ENCODE assay signal across 17 mouse cellular contexts in the genomic region with DNA sequence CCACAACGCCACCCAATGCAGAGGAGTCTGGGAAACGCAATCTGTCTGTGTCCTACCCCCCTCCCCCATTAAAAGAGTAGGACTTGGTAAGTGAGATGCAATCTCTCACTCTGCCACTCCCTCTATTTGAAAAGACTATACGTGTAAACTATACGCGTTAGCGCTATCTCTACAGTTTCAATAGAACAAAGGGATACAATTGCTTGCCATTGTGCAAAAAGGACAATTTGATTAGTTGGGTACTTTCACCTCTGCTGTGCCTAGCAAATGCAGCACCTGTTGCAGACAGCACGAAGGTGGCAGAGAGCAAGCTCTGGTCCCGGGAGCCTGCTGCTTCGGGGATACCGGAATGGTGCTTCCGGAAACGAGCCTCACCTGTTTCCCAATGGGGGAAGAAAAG.
DNase-seq lines count a peak whose midpoint lies in the region; ATAC-seq lines count a peak whose summit lies in the region.
"Had no signal": no experiment of that assay in that cellular context is flagged by ENCODE, and none has a peak within 500 bp of the region (broad histone marks: within the 10 kb centered on the region; RNA-seq: fewer than 3 reads in every experiment).

No protein-coding gene starts in this region.

- ATAC-seq in midbrain, embryonic 16.5 days: 0 out of 2 replicates have a peak, but pooled peaks have one; percentile 13
- ATAC-seq in midbrain, embryonic 13.5 days: no peak
- ATAC-seq in forebrain, embryonic 14.5 days: no peak
- no peak for ATAC-seq in limb, embryonic 13.5 days (ENCODE audit: low FRiP score, low read depth)
- ATAC-seq: CD4-positive, CD25-positive, alpha-beta regulatory T cell, adult 4 months; liver, embryonic 12.5 days had no signal

- H3K27me3 ChIP-seq in midbrain, embryonic 16.5 days (ENCODE audit: control insufficient read depth, insufficient read depth, low read depth, low read length): no peaks in the 10 kb centered on the region
- H3K27me3 ChIP-seq in midbrain, embryonic 13.5 days: no peaks in the 10 kb centered on the region
- no peaks in the 10 kb centered on the region for H3K27me3 ChIP-seq in forebrain, embryonic 14.5 days (replicated peaks; ENCODE audit: control insufficient read depth, insufficient read depth, low read length)
- H3K27me3 ChIP-seq in limb, embryonic 13.5 days: no peaks in the 10 kb centered on the region
- H3K27me3 ChIP-seq: embryonic facial prominence, embryonic 13.5 days; heart, embryonic 12.5 days; liver, embryonic 12.5 days; lung, embryonic 15.5 days had no signal

- 0 out of 2 replicates have a peak overlapping the region, but pooled peaks have one; percentile 3 for H3K4me2 ChIP-seq in midbrain, embryonic 16.5 days (ENCODE audit: low read length)
- H3K4me2 ChIP-seq in midbrain, embryonic 13.5 days (replicated peaks): no peak overlapping the region
- H3K4me2 ChIP-seq in forebrain, embryonic 14.5 days (ENCODE audit: low read length): peak overlapping the region; percentile 33; the same call in 1 of the 2 replicates
- peak overlapping the region; percentile 41 for H3K4me2 ChIP-seq in limb, embryonic 13.5 days (replicated peaks)
- H3K4me2 ChIP-seq: heart, embryonic 12.5 days; liver, embryonic 12.5 days had no signal

- H3K4me3 ChIP-seq in midbrain, embryonic 16.5 days (ENCODE audit: low read depth, low read length): no peak overlapping the region
- H3K4me3 ChIP-seq in midbrain, embryonic 13.5 days (replicated peaks): no peak overlapping the region
- H3K4me3 ChIP-seq in forebrain, embryonic 14.5 days (ENCODE audit: low read depth, low read length): no peak overlapping the region
- no peak overlapping the region for H3K4me3 ChIP-seq in limb, embryonic 13.5 days
- H3K4me3 ChIP-seq: embryonic facial prominence, embryonic 13.5 days; heart, embryonic 12.5 days; liver, embryonic 12.5 days; lung, embryonic 15.5 days; megakaryocyte, embryonic 14.5 days; myocyte had no signal

- H3K36me3 ChIP-seq in midbrain, embryonic 16.5 days (ENCODE audit: control insufficient read depth, insufficient read depth, low read length): no peaks in the 10 kb centered on the region
- H3K36me3 ChIP-seq in midbrain, embryonic 13.5 days: no peaks in the 10 kb centered on the region
- H3K36me3 ChIP-seq in forebrain, embryonic 14.5 days (ENCODE audit: control insufficient read depth, insufficient read depth, low read length): no peaks in the 10 kb centered on the region
- no peaks in the 10 kb centered on the region for H3K36me3 ChIP-seq in limb, embryonic 13.5 days
- H3K36me3 ChIP-seq: embryonic facial prominence, embryonic 13.5 days; heart, embryonic 12.5 days; liver, embryonic 12.5 days; lung, embryonic 15.5 days had no signal

- no peak overlapping the region for H3K9ac ChIP-seq in midbrain, embryonic 16.5 days (ENCODE audit: low read depth, low read length)
- H3K9ac ChIP-seq in midbrain, embryonic 13.5 days (replicated peaks): no peak overlapping the region
- H3K9ac ChIP-seq in forebrain, embryonic 14.5 days (ENCODE audit: low read length): no peak overlapping the region
- H3K9ac ChIP-seq in limb, embryonic 13.5 days: no peak overlapping the region
- H3K9ac ChIP-seq: embryonic facial prominence, embryonic 13.5 days; heart, embryonic 12.5 days; liver, embryonic 12.5 days; lung, embryonic 15.5 days had no signal

- whole genome bisulfite sequencing in midbrain, embryonic 16.5 days: 63% methylated on average over 12 of the region's 12 CpGs
- 65% methylated on average over 12 of the region's 12 CpGs for WGBS in midbrain, embryonic 13.5 days
- 46% methylated on average over 12 of the region's 12 CpGs for WGBS in forebrain, embryonic 14.5 days
- WGBS in limb, embryonic 13.5 days: 58% methylated on average over 12 of the region's 12 CpGs

- no peaks in the 10 kb centered on the region for H3K9me3 ChIP-seq in midbrain, embryonic 16.5 days (replicated peaks; ENCODE audit: control insufficient read depth, low read length, poor library complexity, severe bottlenecking)
- no peaks in the 10 kb centered on the region for H3K9me3 ChIP-seq in midbrain, embryonic 13.5 days
- H3K9me3 ChIP-seq in forebrain, embryonic 14.5 days (replicated peaks; ENCODE audit: control insufficient read depth, low read length): no peaks in the 10 kb centered on the region
- no peaks in the 10 kb centered on the region for H3K9me3 ChIP-seq in limb, embryonic 13.5 days
- H3K9me3 ChIP-seq: embryonic facial prominence, embryonic 13.5 days; heart, embryonic 12.5 days; liver, embryonic 12.5 days; lung, embryonic 15.5 days had no signal

- 0 out of 2 replicates have a peak overlapping the region, but pooled peaks have one; percentile 33 for H3K27ac ChIP-seq in midbrain, embryonic 16.5 days (ENCODE audit: low read length)
- H3K27ac ChIP-seq in midbrain, embryonic 13.5 days: no peak overlapping the region
- H3K27ac ChIP-seq in forebrain, embryonic 14.5 days (ENCODE audit: low read depth, low read length): peak overlapping the region; percentile 84
- peak overlapping the region; percentile 44; the same call in 1 of the 2 replicates for H3K27ac ChIP-seq in limb, embryonic 13.5 days
- H3K27ac ChIP-seq: liver, embryonic 12.5 days; lung, embryonic 15.5 days had no signal

- peaks cover 10% of the 10 kb centered on the region for H3K4me1 ChIP-seq in midbrain, embryonic 16.5 days (ENCODE audit: control insufficient read depth, insufficient read depth, low read length)
- H3K4me1 ChIP-seq in midbrain, embryonic 13.5 days (replicated peaks): peaks cover 17% of the 10 kb centered on the region
- H3K4me1 ChIP-seq in forebrain, embryonic 14.5 days (ENCODE audit: control insufficient read depth, insufficient read depth, low read length): peaks cover 12% of the 10 kb centered on the region; the same call in 1 of the 2 replicates
- H3K4me1 ChIP-seq in limb, embryonic 13.5 days: peaks cover 24% of the 10 kb centered on the region
- H3K4me1 ChIP-seq: heart, embryonic 12.5 days; liver, embryonic 12.5 days; megakaryocyte, embryonic 14.5 days had no signal

- peak; percentile 19 for DNase-seq in forebrain, embryonic 14.5 days (ENCODE audit: low spot score)
- no peak for DNase-seq in retina, postnatal 1 day
- no peak for DNase-seq in embryo, embryonic 10 days (ENCODE audit: low spot score)
- no peak for DNase-seq in right cerebral cortex, postnatal 14 days
- DNase-seq: cerebellum, adult 11-12 months; heart, postnatal 4 days; thymus, adult 18-20 months had no signal
